Comparison of ENCODE assay signal across 16 mouse cellular contexts in the genomic region with DNA sequence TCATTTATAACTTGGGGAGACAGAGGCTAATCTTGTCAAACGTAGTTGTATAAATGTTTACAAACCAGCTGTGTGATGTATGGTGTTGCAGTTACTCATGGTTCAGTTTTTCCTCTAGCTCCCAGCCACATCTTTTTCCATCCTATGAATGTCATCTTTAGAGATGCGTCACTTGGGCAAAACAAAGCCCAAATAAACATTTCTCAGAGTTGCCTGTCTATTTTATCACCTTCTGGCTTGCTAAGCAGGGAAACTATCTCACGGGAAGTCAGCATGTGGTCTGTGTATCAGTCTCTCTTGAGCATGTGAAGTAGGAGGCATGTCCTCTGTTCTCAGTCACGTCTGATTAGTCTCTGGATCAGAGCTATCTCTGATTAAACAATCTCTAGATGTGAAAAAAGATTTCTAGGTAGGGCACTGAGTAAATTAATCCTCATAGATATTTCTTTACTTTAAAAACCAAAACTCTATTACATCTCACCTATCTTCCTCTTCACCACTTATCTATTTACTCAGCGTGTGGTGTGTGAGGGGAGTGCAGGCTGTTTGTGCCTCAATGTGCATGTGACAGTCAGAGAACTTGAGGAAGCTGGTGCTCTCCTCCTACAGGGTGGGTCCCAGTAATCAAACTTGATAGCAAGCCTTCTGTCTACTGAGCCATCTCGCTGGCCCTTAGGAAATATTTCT. TPM values are rescaled to one million over a fixed set of nuclear protein-coding genes. Genes with fewer than 3 reads are reported as not detected.
DNase-seq lines count a peak whose midpoint lies in the region; ATAC-seq and TF ChIP-seq lines count a peak whose summit lies in the region.
"Had no signal": no experiment of that assay in that cellular context is flagged by ENCODE, and none has a peak within 500 bp of the region (broad histone marks: within the 10 kb centered on the region; RNA-seq: fewer than 3 reads in every experiment).

No protein-coding gene starts in this region.

- no peak for TF ChIP-seq CTCF in stomach, postnatal 0 days (IDR thresholded peaks at IDR 0.05; ENCODE audit: low read depth)

- no peak for DNase-seq in stomach, postnatal 0 days (ENCODE audit: low spot score)
- peak; percentile 57 for DNase-seq in c-Kit-positive CD71-positive TER-119-negative erythroid progenitor cells, embryonic 14.5 days (ENCODE audit: low read depth)
- peak; percentile 48 for DNase-seq in liver, embryonic 13.5 days
- DNase-seq in ovary, postnatal 10 days (ENCODE audit: low spot score) = no peak
- DNase-seq in B cell, adult 2 months = no peak
- DNase-seq in right cerebral cortex, postnatal 4 days = no peak
- DNase-seq: cerebellum, adult 18-20 months; gastrocnemius, postnatal 10 days; kidney, adult 11 months; kidney, postnatal 36 days; right cerebral cortex, adult 18-20 months; thymus, adult 2 months had no signal

- WGBS in stomach, embryonic 15.5 days = 57% methylated on average over 6 of the region's 6 CpGs
- WGBS in stomach, postnatal 0 days = 52% methylated on average over 6 of the region's 6 CpGs
- 22% methylated on average over 6 of the region's 6 CpGs for WGBS in liver, embryonic 13.5 days (ENCODE audit: insufficient replicate concordance)

- peak; percentile 61; the same call in 1 of the 2 replicates for ATAC-seq in stomach, embryonic 15.5 days (ENCODE audit: insufficient read depth, low FRiP score, low read depth)
- no peak for ATAC-seq in stomach, postnatal 0 days (ENCODE audit: low FRiP score, low TSS enrichment)
- ATAC-seq in liver, embryonic 13.5 days (ENCODE audit: low read depth) = peak; percentile 84
- ATAC-seq: forebrain, embryonic 16.5 days had no signal

- no peaks in the 10 kb centered on the region for H3K36me3 ChIP-seq in stomach, embryonic 15.5 days
- no peaks in the 10 kb centered on the region for H3K36me3 ChIP-seq in stomach, postnatal 0 days (ENCODE audit: control insufficient read depth, insufficient read depth, low read length)
- 0 out of 2 replicates have a peak, but pooled peaks cover 7% of the 10 kb centered on the region for H3K36me3 ChIP-seq in liver, embryonic 13.5 days

- H3K27me3 ChIP-seq in stomach, embryonic 15.5 days (replicated peaks) = no peaks in the 10 kb centered on the region
- H3K27me3 ChIP-seq in stomach, postnatal 0 days (ENCODE audit: control insufficient read depth, insufficient read depth, low read length) = no peaks in the 10 kb centered on the region
- no peaks in the 10 kb centered on the region for H3K27me3 ChIP-seq in liver, embryonic 13.5 days
- H3K27me3 ChIP-seq: neural tube, embryonic 13.5 days had no signal

- H3K4me3 ChIP-seq in stomach, embryonic 15.5 days (replicated peaks) = no peak overlapping the region
- H3K4me3 ChIP-seq in stomach, postnatal 0 days (ENCODE audit: low read depth, low read length) = no peak overlapping the region
- H3K4me3 ChIP-seq in liver, embryonic 13.5 days (replicated peaks) = no peak overlapping the region
- H3K4me3 ChIP-seq: heart, embryonic 10.5 days; neural tube, embryonic 13.5 days had no signal

- H3K4me1 ChIP-seq in stomach, embryonic 15.5 days = no peaks in the 10 kb centered on the region
- no peaks in the 10 kb centered on the region for H3K4me1 ChIP-seq in stomach, postnatal 0 days (replicated peaks; ENCODE audit: control insufficient read depth, insufficient read depth)
- H3K4me1 ChIP-seq in liver, embryonic 13.5 days (replicated peaks) = peaks cover 58% of the 10 kb centered on the region
- H3K4me1 ChIP-seq: neural tube, embryonic 13.5 days had no signal

- TF ChIP-seq EP300 in stomach, postnatal 0 days (optimal IDR thresholded peaks at IDR 0.05) = no peak

- no peak overlapping the region for H3K9ac ChIP-seq in stomach, embryonic 15.5 days
- no peak overlapping the region for H3K9ac ChIP-seq in stomach, postnatal 0 days (ENCODE audit: low read length)
- H3K9ac ChIP-seq in liver, embryonic 13.5 days = peak overlapping the region; percentile 20; the same call in 1 of the 2 replicates
- H3K9ac ChIP-seq: neural tube, embryonic 13.5 days had no signal

- no peak overlapping the region for H3K4me2 ChIP-seq in stomach, embryonic 15.5 days
- H3K4me2 ChIP-seq in stomach, postnatal 0 days (replicated peaks; ENCODE audit: low read depth) = no peak overlapping the region
- H3K4me2 ChIP-seq in liver, embryonic 13.5 days = peak overlapping the region; percentile 23
- H3K4me2 ChIP-seq: neural tube, embryonic 13.5 days had no signal

- H3K27ac ChIP-seq in stomach, embryonic 15.5 days = no peak overlapping the region
- H3K27ac ChIP-seq in stomach, postnatal 0 days (replicated peaks) = no peak overlapping the region
- H3K27ac ChIP-seq in liver, embryonic 13.5 days = peak overlapping the region; percentile 84
- H3K27ac ChIP-seq: heart, embryonic 10.5 days; neural tube, embryonic 13.5 days had no signal

- no peaks in the 10 kb centered on the region for H3K9me3 ChIP-seq in stomach, embryonic 15.5 days
- no peaks in the 10 kb centered on the region for H3K9me3 ChIP-seq in stomach, postnatal 0 days (ENCODE audit: control insufficient read depth, low read length)
- H3K9me3 ChIP-seq in liver, embryonic 13.5 days (replicated peaks) = no peaks in the 10 kb centered on the region
- H3K9me3 ChIP-seq: heart, embryonic 10.5 days; neural tube, embryonic 13.5 days had no signal

RNA-seq across cellular contexts. Expression of a gene that starts 19.6 kb away (rescaled TPM):
- 32.2 and 33.3 TPM in 2 replicates for polyA plus RNA-seq in stomach, embryonic 15.5 days (2015; fragmentation: Nextera tagmentation; extraction: Ambion mirVana)
- polyA plus RNA-seq in stomach, postnatal 0 days (2015; fragmentation: Nextera tagmentation; extraction: Ambion mirVana) = 9.8 and 11.2 TPM in 2 replicates
- polyA plus RNA-seq in liver, embryonic 13.5 days (2015; fragmentation: Nextera tagmentation; extraction: Ambion mirVana) = 30.6 and 32.9 TPM in 2 replicates

RNA-seq across cellular contexts. Expression of a gene that starts 19.7 kb away (rescaled TPM):
- 168 and 186 TPM in 2 replicates for polyA plus RNA-seq in stomach, embryonic 15.5 days (2015; fragmentation: Nextera tagmentation; extraction: Ambion mirVana)
- polyA plus RNA-seq in stomach, postnatal 0 days (2015; fragmentation: Nextera tagmentation; extraction: Ambion mirVana) = 123 and 124 TPM in 2 replicates
- polyA plus RNA-seq in liver, embryonic 13.5 days (2015; fragmentation: Nextera tagmentation; extraction: Ambion mirVana) = 94.7 and 121 TPM in 2 replicates

RNA-seq across cellular contexts. Expression of a gene that starts 46.2 kb away (rescaled TPM):
- polyA plus RNA-seq in stomach, embryonic 15.5 days (2015; fragmentation: Nextera tagmentation; extraction: Ambion mirVana) = 21.5 and 23.4 TPM in 2 replicates
- 13.0 and 14.0 TPM in 2 replicates for polyA plus RNA-seq in stomach, postnatal 0 days (2015; fragmentation: Nextera tagmentation; extraction: Ambion mirVana)
- 32.3 and 38.0 TPM in 2 replicates for polyA plus RNA-seq in liver, embryonic 13.5 days (2015; fragmentation: Nextera tagmentation; extraction: Ambion mirVana)

Comparison
In these comparisons a context has a peak if more than half of its experiments do, and no peak if none do; other contexts are left out.
1. DNase-seq: peak in c-Kit-positive CD71-positive TER-119-negative erythroid progenitor cells, embryonic 14.5 days (single experiment) and liver, embryonic 13.5 days (single experiment); none in stomach, postnatal 0 days (single experiment), ovary, postnatal 10 days (single experiment), B cell, adult 2 months (0 of 2) and right cerebral cortex, postnatal 4 days (single experiment).